Mouse (Mus musculus) activated CD4-positive, CD25-positive, alpha-beta regulatory T cell, adult 9 weeks (primary cell): ENCODE measurements around the gene Lcn5. TPM values are rescaled to one million over a fixed set of nuclear protein-coding genes. Genes with fewer than 3 reads are reported as not detected.

Experiments
- polyA plus RNA-seq: library from polyadenylated mRNA; unstranded; fragments of 100-300 nt; shearing (Covaris generic); gene quantifications from one replicate; pipeline ENCODE4 v1.2.1, GENCODE M21; 2017

The Lcn5 gene
- not detected for polyA plus RNA-seq

DNA sequence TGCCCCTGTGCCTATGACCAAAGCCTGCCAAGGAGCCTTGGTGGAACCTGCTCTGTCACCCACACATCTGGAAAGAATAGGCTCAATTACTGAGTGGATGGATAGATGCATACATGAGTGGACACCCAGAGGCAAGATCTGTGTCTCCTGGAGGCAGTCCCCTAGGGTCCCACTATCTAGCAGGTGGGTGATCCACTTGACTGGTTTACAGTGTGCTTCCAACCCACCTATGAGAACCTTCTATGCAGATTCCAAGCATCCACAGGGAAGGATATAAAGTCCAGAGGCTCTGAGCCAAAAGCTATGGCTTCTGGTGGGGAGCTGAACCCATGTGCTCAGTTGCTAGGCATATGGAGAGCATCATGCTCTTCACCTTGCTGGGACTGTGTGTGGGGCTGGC lies at the start of gene Lcn5:
TSS of gene Lcn5 (plus strand) at position 301 of the 400 bp plus-strand sequence.

GRCm38 (mm10) chr2:25617578-25617977 lies 40.2 kb upstream of the Lcn5 start, which contains the start of gene Ccdc183:
Gene Ccdc183, minus strand, starts transcription at chr2:25617678.

GRCm38 (mm10) chr2:25621229-25622200 lies 36.2 kb upstream of the Lcn5 start, which contains the start of gene Tmem141:
Gene Tmem141, minus strand, starts transcription at chr2:25622005.

GRCm38 (mm10) chr2:25627811-25628210 lies 29.9 kb upstream of the Lcn5 start, which contains the start of gene Fcna:
Gene Fcna, minus strand, starts transcription at chr2:25628030.

DNA sequence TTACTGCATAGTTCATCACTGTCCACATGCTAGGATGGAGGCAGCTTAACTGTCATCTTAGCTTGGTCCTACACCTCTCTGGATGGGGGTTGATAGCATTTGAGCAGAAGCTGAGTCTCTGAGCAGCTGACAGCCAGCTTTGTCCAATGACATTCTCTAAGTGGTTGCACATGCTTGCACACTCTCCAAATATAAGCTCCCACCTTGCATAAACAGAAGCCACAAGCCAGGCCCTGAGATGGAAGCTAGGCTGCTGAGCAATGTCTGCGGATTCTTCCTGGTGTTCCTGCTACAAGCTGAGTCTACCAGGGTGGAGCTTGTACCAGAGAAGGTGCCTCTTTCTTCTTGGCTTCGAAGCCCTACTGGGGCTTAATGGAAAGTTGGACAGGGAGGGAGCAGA lies 4.8 kb upstream of the Lcn5 start, which contains the start of gene Lcn8:
TSS of gene Lcn8 (plus strand) at position 219 of the 400 bp plus-strand sequence.

GRCm38 (mm10) chr2:25676486-25676885 lies 18.7 kb downstream of the Lcn5 start, which contains the start of gene Lcn6:
Gene Lcn6, plus strand, starts transcription at chr2:25676786.

DNA sequence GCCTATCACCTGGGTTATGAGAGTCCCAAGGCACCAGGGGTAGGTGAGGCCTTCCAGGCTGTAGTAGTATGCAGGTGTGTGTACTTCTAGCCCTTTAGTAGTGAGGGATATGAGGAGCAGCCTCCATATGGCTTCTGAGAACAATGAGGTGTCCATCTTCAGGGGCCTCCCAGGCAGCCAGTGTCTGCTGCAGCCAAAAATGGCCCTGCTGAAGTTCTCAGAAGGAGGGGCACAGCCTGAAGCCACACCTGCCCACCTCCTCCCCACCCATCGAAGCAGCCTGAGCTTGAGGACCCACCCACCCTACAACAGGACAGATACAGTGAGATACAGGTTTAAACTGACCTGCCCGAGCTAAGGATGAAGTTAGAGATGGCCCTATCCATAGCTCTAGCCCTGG lies 24.7 kb downstream of the Lcn5 start, which contains the start of gene Lcn10:
TSS of gene Lcn10 (plus strand) at position 301 of the 400 bp plus-strand sequence.

GRCm38 (mm10) chr2:25699743-25700142 lies 42.0 kb downstream of the Lcn5 start, which contains the start of gene Obp2a:
Gene Obp2a, plus strand, starts transcription at chr2:25700043.

GRCm38 (mm10) chr2:25706643-25707481 lies 49.1 kb downstream of the Lcn5 start, which contains the start of gene Bmyc:
Gene Bmyc, plus strand, starts transcription at chr2:25706739.

Other genes with a start within 250 kb of the Lcn5 start
- gene Fut7, start 234.7 kb upstream of the Lcn5 start, polyA plus RNA-seq: 11.3 TPM
- 24.7 TPM for gene Abca2, start 229.2 kb upstream of the Lcn5 start, polyA plus RNA-seq
- gene Clic3, start 201.1 kb upstream of the Lcn5 start, polyA plus RNA-seq: 4.6 TPM
- gene Paxx, start 196.9 kb upstream of the Lcn5 start, polyA plus RNA-seq: 96.1 TPM
- not detected for gene Ptgds, start 187.9 kb upstream of the Lcn5 start, polyA plus RNA-seq
- gene Lcn12, start 164.0 kb upstream of the Lcn5 start, polyA plus RNA-seq: not detected
- gene Fbxw5, start 157.2 kb upstream of the Lcn5 start, polyA plus RNA-seq: 115 TPM
- gene C8g, start 156.2 kb upstream of the Lcn5 start, polyA plus RNA-seq: 10.0 TPM
- gene Traf2, start 111.0 kb upstream of the Lcn5 start, polyA plus RNA-seq: 107 TPM
- gene Edf1, start 100.1 kb upstream of the Lcn5 start, polyA plus RNA-seq: 388 TPM
- gene Mamdc4, start 83.1 kb upstream of the Lcn5 start, polyA plus RNA-seq: 1.6 TPM
- 62.9 TPM for gene Phpt1, start 82.7 kb upstream of the Lcn5 start, polyA plus RNA-seq
- gene Ajm1, start 76.2 kb upstream of the Lcn5 start, polyA plus RNA-seq: 0.42 TPM
- 7.5 TPM for gene Rabl6, start 49.4 kb upstream of the Lcn5 start, polyA plus RNA-seq
- gene Ccdc183, start 40.3 kb upstream of the Lcn5 start, polyA plus RNA-seq: not detected
- 1.5 TPM for gene Tmem141, start 35.9 kb upstream of the Lcn5 start, polyA plus RNA-seq
- gene Fcna, start 29.9 kb upstream of the Lcn5 start, polyA plus RNA-seq: 6.2 TPM
- gene Lcn8, start 4.8 kb upstream of the Lcn5 start, polyA plus RNA-seq: not detected
- not detected for gene Lcn6, start 18.8 kb downstream of the Lcn5 start, polyA plus RNA-seq
- gene Lcn10, start 24.8 kb downstream of the Lcn5 start, polyA plus RNA-seq: not detected
- gene Obp2a, start 42.1 kb downstream of the Lcn5 start, polyA plus RNA-seq: 1.1 TPM
- 166 TPM for gene Bmyc, start 48.8 kb downstream of the Lcn5 start, polyA plus RNA-seq
- not detected for gene Obp2b, start 79.1 kb downstream of the Lcn5 start, polyA plus RNA-seq
- not detected for gene Lcn3, start 107.6 kb downstream of the Lcn5 start, polyA plus RNA-seq
- gene Lcn11, start 119.1 kb downstream of the Lcn5 start, polyA plus RNA-seq: not detected
- not detected for gene Gm13539, start 124.3 kb downstream of the Lcn5 start, polyA plus RNA-seq
- gene Glt6d1, start 157.9 kb downstream of the Lcn5 start, polyA plus RNA-seq: not detected
- not detected for gene Lcn9, start 165.2 kb downstream of the Lcn5 start, polyA plus RNA-seq
- gene Sohlh1, start 189.3 kb downstream of the Lcn5 start, polyA plus RNA-seq: 0.35 TPM
- 0.26 TPM for gene Kcnt1, start 205.8 kb downstream of the Lcn5 start, polyA plus RNA-seq